Mouse (Mus musculus): ENCODE results near the gene Gtf2e1. TPM values are rescaled to one million over a fixed set of nuclear protein-coding genes. Genes with fewer than 3 reads are reported as not detected.

Gene Gtf2e1
- 18.9 and 21.7 TPM in 2 replicates for total RNA-seq (2014; rRNA removed)
- 21.4 and 21.6 TPM in 2 replicates for polyA plus RNA-seq (2015; fragmentation: Nextera tagmentation; extraction: Ambion mirVana)

DNA sequence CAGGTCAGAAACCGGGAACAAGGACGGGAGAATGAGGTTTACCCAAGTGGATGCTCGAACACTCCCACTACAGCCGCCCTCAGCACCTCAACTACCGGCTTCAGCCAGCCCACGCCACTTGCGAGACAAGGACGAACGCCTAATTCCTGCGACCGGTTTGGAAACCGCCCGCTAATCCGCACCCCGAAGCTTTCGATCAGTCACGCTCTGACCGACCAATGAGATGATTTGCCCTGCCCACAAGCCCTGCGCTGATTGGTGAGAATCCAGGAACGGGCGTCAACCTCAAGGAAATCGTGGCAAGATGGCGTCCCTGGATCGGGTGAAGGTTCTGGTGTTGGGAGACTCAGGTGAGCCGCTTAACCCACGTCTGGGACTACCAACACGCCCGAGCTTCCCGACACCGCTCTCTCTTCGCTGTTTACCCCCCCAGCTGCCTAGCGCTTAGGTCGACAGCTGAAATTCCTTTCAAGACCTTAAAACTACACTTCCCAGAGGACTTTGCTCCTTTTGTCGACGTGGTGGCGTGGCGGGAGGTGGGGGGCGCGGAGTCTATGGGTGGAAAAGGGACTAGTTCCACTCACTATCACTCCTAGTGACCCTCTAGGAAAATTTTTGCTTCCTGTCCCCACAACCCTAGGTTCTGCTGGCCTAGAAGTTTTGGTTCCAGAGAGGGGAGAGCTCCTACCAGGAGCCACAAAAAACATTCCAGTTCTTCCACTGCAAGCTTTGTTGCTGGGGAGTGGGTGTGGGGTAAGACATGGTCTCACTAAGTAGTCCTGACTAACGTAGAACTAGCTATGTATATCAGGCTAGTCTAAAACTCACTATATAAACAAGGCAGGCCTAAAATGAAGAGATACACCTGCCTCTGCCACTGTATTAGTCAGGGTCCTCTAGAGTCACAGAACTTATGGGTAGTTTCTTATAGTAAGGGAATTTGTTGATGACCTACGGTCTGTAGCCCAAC lies at the start of gene Gtf2e1, which contains the start of gene Rabl3:
TSS of gene Gtf2e1 (minus strand) at position 179 of the 970 bp plus-strand sequence.
TSS of gene Rabl3 (plus strand) at position 275 of the 970 bp plus-strand sequence.
- peak; percentile 100 for ATAC-seq
- Histone ChIP-seq H3K27ac (peak within 1 kb of the TSS; percentile 94), H3K36me3 (ENCODE audit: insufficient read depth, low read length) (peaks cover 7% of the 10 kb centered on the region; the same call in 1 of the 2 replicates), H3K27me3 (ENCODE audit: insufficient read depth, low read length) (no peaks in the 10 kb centered on the region), H3K9me3 (ENCODE audit: low read length) (no peaks in the 10 kb centered on the region), H3K4me3 (ENCODE audit: low read length) (peak within 1 kb of the TSS; percentile 80), H3K9ac (replicated peaks; ENCODE audit: low read length) (peak within 1 kb of the TSS; percentile 92), H3K4me2 (ENCODE audit: low read depth, low read length) (peak within 1 kb of the TSS; percentile 88), H3K4me1 (ENCODE audit: insufficient read depth, low read length) (peaks cover 8% of the 10 kb centered on the region; the same call in 1 of the 2 replicates)
- peak; percentile 99 for DNase-seq (ENCODE audit: low spot score)
- TF ChIP-seq CTCF (IDR thresholded peaks at IDR 0.05; ENCODE audit: low read depth) = peak; percentile 35
- WGBS = 2% methylated on average over 41 of the region's 41 CpGs

DNA sequence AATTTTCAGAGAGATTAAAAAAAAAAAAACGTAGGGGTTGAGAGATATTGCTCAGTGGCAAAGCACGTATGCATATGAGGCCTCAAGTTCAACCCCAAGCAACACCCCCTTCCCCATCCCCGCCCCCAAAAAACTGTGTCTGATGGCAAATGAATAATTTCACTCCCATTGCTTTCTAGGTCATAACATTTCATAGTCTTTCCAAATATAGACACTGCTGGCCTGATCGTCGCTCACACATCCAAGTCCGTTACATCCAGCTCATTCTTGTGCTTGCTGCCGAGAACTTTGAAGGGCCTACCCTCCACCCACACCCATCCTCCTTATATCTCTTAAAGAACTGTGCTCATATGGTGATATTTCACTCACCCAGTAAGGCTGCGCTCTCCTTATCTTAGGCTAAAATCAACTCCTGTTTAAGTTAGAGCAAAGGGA lies 45.6 kb upstream of the Gtf2e1 start:
- no peak for TF ChIP-seq CTCF (IDR thresholded peaks at IDR 0.05; ENCODE audit: low read depth)
- no peak overlapping the region for H3K4me3 ChIP-seq (ENCODE audit: low read length)
- no peaks in the 10 kb centered on the region for H3K9me3 ChIP-seq (ENCODE audit: low read length)
- no peaks in the 10 kb centered on the region for H3K27me3 ChIP-seq (ENCODE audit: insufficient read depth, low read length)
- 0 out of 2 replicates have a peak, but pooled peaks have one; percentile 1 for ATAC-seq
- WGBS = 45% methylated on average over 8 of the region's 8 CpGs
- H3K9ac ChIP-seq (replicated peaks; ENCODE audit: low read length) = no peak overlapping the region; the same call in 1 of the 2 replicates
- no peaks in the 10 kb centered on the region for H3K36me3 ChIP-seq (ENCODE audit: insufficient read depth, low read length)
- DNase-seq (ENCODE audit: low spot score) = no peak
- H3K4me1 ChIP-seq (ENCODE audit: insufficient read depth, low read length) = peaks cover 9% of the 10 kb centered on the region
- peak overlapping the region; percentile 80 for H3K27ac ChIP-seq
- peak overlapping the region; percentile 55 for H3K4me2 ChIP-seq (ENCODE audit: low read depth, low read length)

DNA sequence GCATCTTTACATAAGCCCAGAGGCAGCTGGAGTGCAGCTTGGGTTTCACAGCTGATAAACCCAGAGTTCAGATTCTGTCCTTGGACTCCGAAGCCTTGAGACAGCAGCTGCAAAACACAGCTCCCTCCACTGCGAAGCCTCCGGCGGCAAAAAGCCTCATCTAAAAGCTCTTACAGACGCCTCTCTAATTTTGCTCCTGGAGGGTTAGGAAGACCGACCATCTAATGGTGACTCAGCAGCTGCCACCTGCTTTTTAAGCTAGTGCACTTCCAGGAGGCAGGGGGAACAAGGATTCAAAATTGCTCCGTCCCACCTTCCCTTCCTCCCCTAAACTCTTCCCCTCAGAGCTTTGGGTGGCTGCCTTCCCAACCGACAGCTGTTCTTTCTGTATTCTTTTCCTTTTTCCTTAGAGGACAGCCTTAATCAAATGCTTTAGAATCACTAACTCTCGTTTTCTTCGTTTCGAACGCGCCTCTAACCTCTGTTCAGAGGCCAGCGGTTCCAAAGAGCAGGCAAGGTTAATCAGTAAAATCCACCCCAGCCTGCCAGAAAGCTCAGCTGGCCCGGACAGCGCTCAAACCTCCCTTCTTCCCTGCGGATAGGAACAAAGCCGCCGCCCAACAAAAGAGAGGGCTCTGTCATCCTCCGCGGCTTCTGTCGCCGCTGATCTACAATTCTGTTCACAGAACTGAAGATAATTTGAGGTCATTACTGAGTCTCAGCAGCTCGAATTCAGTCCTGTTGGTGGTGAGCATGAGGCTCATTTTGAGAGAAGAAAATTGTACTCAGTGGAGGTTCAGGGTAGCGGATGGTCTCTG lies 44.8 kb upstream of the Gtf2e1 start:
- H3K9ac ChIP-seq (replicated peaks; ENCODE audit: low read length) = peak overlapping the region; percentile 35
- H3K4me3 ChIP-seq (ENCODE audit: low read length) = peak overlapping the region; percentile 20
- H3K27ac ChIP-seq = peak overlapping the region; percentile 80
- TF ChIP-seq CTCF (IDR thresholded peaks at IDR 0.05; ENCODE audit: low read depth) = peak; percentile 14; the same call in 1 of the 2 replicates
- ATAC-seq (peak; percentile 89), DNase-seq (ENCODE audit: low spot score) (peak; percentile 83)
- H3K36me3 ChIP-seq (ENCODE audit: insufficient read depth, low read length) = no peaks in the 10 kb centered on the region
- peak overlapping the region; percentile 55 for H3K4me2 ChIP-seq (ENCODE audit: low read depth, low read length)
- no peaks in the 10 kb centered on the region for H3K9me3 ChIP-seq (ENCODE audit: low read length)
- H3K4me1 ChIP-seq (ENCODE audit: insufficient read depth, low read length) = peaks cover 6% of the 10 kb centered on the region
- no peaks in the 10 kb centered on the region for H3K27me3 ChIP-seq (ENCODE audit: insufficient read depth, low read length)
- WGBS = 2% methylated on average over 25 of the region's 25 CpGs

DNA sequence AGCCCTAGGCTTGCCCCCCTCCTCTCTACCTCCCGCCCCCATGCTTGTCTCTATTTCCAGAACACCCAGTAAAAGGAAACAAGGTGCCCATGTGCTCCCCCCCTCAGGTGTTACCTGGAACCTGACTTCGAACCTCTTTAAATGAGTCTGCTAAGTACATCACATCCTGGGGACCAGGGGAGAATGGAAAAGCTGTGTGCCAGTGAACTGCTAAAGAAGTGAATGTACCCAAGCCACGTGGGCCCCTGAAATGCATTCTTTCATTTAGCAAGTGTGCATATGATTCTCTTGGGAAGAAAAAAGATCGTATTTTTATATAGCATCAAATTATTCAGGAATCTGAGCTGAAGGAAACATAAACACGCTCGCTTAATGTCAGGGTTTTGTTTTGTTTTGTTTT lies 44.2 kb upstream of the Gtf2e1 start:
- no peak for DNase-seq (ENCODE audit: low spot score)
- H3K27me3 ChIP-seq (ENCODE audit: insufficient read depth, low read length) = no peaks in the 10 kb centered on the region
- no peak for ATAC-seq
- WGBS = 23% methylated on average over 6 of the region's 6 CpGs
- H3K27ac ChIP-seq = peak overlapping the region; percentile 80
- H3K9me3 ChIP-seq (ENCODE audit: low read length) = no peaks in the 10 kb centered on the region
- peak overlapping the region; percentile 20; the same call in 1 of the 2 replicates for H3K4me3 ChIP-seq (ENCODE audit: low read length)
- H3K36me3 ChIP-seq (ENCODE audit: insufficient read depth, low read length) = no peaks in the 10 kb centered on the region
- peak overlapping the region; percentile 55 for H3K4me2 ChIP-seq (ENCODE audit: low read depth, low read length)
- H3K4me1 ChIP-seq (ENCODE audit: insufficient read depth, low read length) = peaks cover 6% of the 10 kb centered on the region
- peak overlapping the region; percentile 35; the same call in 1 of the 2 replicates for H3K9ac ChIP-seq (replicated peaks; ENCODE audit: low read length)
- TF ChIP-seq CTCF (IDR thresholded peaks at IDR 0.05; ENCODE audit: low read depth) = no peak

DNA sequence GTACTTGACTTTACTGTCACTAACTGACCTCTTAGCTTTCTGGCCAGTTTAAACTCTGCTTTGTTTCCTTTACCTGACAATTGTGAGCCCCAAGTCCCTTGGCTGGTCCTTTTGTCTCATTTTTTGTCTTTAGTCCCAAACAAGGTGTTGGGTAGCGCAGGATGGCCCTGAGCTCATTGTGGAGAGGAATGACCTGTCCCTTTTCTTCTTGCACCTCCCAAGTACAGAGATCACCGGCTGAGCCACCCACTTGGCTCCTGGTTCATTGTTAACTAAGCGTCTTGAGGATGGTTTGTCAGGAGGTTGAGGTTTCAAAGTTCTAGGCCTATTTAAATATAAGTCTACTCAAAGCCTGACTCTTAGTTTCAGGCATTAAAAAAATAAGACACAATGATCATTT lies 43.7 kb upstream of the Gtf2e1 start:
- Histone ChIP-seq H3K9me3 (ENCODE audit: low read length) (no peaks in the 10 kb centered on the region), H3K27ac (no peak overlapping the region), H3K4me3 (ENCODE audit: low read length) (no peak overlapping the region), H3K36me3 (ENCODE audit: insufficient read depth, low read length) (no peaks in the 10 kb centered on the region), H3K4me1 (ENCODE audit: insufficient read depth, low read length) (peaks cover 6% of the 10 kb centered on the region), H3K27me3 (ENCODE audit: insufficient read depth, low read length) (no peaks in the 10 kb centered on the region), H3K4me2 (ENCODE audit: low read depth, low read length) (no peak overlapping the region), H3K9ac (replicated peaks; ENCODE audit: low read length) (no peak overlapping the region)
- 82% methylated on average over 3 of the region's 3 CpGs for WGBS
- DNase-seq (ENCODE audit: low spot score) (no peak), ATAC-seq (no peak)
- no peak for TF ChIP-seq CTCF (IDR thresholded peaks at IDR 0.05; ENCODE audit: low read depth)

DNA sequence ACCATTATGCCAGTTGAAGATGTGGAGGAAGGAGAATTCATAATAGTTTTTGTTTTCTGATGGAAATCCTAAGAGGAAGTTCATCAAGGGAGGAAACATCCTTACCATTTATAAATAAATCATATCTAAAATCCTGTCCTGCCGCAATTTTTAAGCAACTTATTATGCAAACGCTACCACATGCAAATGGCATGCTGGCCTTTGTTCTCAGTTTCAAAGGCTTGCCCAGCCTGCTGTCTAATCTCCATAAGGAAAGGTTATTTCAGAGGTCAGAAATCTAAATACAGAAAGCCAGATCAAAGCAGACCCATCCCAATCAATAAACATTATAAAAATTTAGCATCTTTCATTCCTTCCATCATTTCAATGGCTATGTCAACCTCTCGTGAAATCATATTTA lies 42.3 kb upstream of the Gtf2e1 start:
- Histone ChIP-seq H3K4me2 (ENCODE audit: low read depth, low read length) (no peak overlapping the region), H3K27ac (no peak overlapping the region), H3K36me3 (ENCODE audit: insufficient read depth, low read length) (no peaks in the 10 kb centered on the region), H3K9ac (replicated peaks; ENCODE audit: low read length) (no peak overlapping the region), H3K4me1 (ENCODE audit: insufficient read depth, low read length) (peaks cover 6% of the 10 kb centered on the region), H3K4me3 (ENCODE audit: low read length) (no peak overlapping the region), H3K9me3 (ENCODE audit: low read length) (no peaks in the 10 kb centered on the region), H3K27me3 (ENCODE audit: insufficient read depth, low read length) (no peaks in the 10 kb centered on the region)
- DNase-seq (ENCODE audit: low spot score) (no peak), ATAC-seq (no peak)
- no peak for TF ChIP-seq CTCF (IDR thresholded peaks at IDR 0.05; ENCODE audit: low read depth)
- 40% methylated on average over 3 of the region's 3 CpGs for WGBS
